In genomic region chr3:139397077-139397865, GRCm38 (mm10) we compare ENCODE assay signal across 10 mouse cellular contexts.
A peak's percentile ranks its signal among the peaks of the same experiment; 100 is the strongest.
DNase-seq lines count a peak whose midpoint lies in the region; ATAC-seq and TF ChIP-seq lines count a peak whose summit lies in the region.
"Had no signal": no experiment of that assay in that cellular context is flagged by ENCODE, and none has a peak within 500 bp of the region (broad histone marks: within the 10 kb centered on the region; RNA-seq: fewer than 3 reads in every experiment).

No protein-coding gene starts in this region.

- 67% methylated on average over 9 of the region's 9 CpGs for WGBS in forebrain, embryonic 14.5 days
- WGBS in forebrain, embryonic 12.5 days = 61% methylated on average over 9 of the region's 9 CpGs
- 30% methylated on average over 9 of the region's 9 CpGs for WGBS in stomach, embryonic 14.5 days
- 40% methylated on average over 9 of the region's 9 CpGs for WGBS in stomach, postnatal 0 days

- DNase-seq in forebrain, embryonic 14.5 days (ENCODE audit: low spot score) = peak; percentile 8
- DNase-seq in layer of hippocampus, adult 18-20 months (ENCODE audit: low spot score in 2 of 2) = peak; percentile 7 to 10
- no peak for DNase-seq in layer of hippocampus, adult 9-10 months (ENCODE audit: low spot score)
- no peak for DNase-seq in stomach, postnatal 0 days (ENCODE audit: low spot score)
- DNase-seq in heart, adult 18-20 months = no peak
- no peak for DNase-seq in c-Kit-positive CD71-positive TER-119-positive erythroid progenitor cells, embryonic 14.5 days (ENCODE audit: low spot score)
- DNase-seq: cerebellum, adult 8-10 months had no signal

- H3K9me3 ChIP-seq in forebrain, embryonic 14.5 days (replicated peaks; ENCODE audit: control insufficient read depth, low read length) = no peaks in the 10 kb centered on the region
- H3K9me3 ChIP-seq in forebrain, embryonic 12.5 days = peaks cover 6% of the 10 kb centered on the region
- H3K9me3 ChIP-seq in stomach, embryonic 14.5 days (ENCODE audit: control insufficient read depth, low read depth, low read length) = no peaks in the 10 kb centered on the region
- H3K9me3 ChIP-seq in stomach, postnatal 0 days (ENCODE audit: control insufficient read depth, low read length) = no peaks in the 10 kb centered on the region
- H3K9me3 ChIP-seq: embryonic facial prominence, embryonic 15.5 days had no signal

- H3K9ac ChIP-seq in forebrain, embryonic 14.5 days (ENCODE audit: low read length) = no peak overlapping the region
- H3K9ac ChIP-seq in forebrain, embryonic 12.5 days = no peak overlapping the region
- H3K9ac ChIP-seq in stomach, embryonic 14.5 days (replicated peaks; ENCODE audit: low read depth, low read length) = no peak overlapping the region
- H3K9ac ChIP-seq in stomach, postnatal 0 days (ENCODE audit: low read length) = no peak overlapping the region
- H3K9ac ChIP-seq: embryonic facial prominence, embryonic 15.5 days had no signal

- no peak overlapping the region for H3K27ac ChIP-seq in forebrain, embryonic 14.5 days (ENCODE audit: low read depth, low read length)
- no peak overlapping the region for H3K27ac ChIP-seq in forebrain, embryonic 12.5 days
- peak overlapping the region; percentile 55; the same call in 1 of the 2 replicates for H3K27ac ChIP-seq in stomach, embryonic 14.5 days (ENCODE audit: low read length)
- no peak overlapping the region for H3K27ac ChIP-seq in stomach, postnatal 0 days (replicated peaks)
- H3K27ac ChIP-seq: embryonic facial prominence, embryonic 15.5 days had no signal

- no peaks in the 10 kb centered on the region for H3K36me3 ChIP-seq in forebrain, embryonic 14.5 days (ENCODE audit: control insufficient read depth, insufficient read depth, low read length)
- H3K36me3 ChIP-seq in forebrain, embryonic 12.5 days (replicated peaks) = no peaks in the 10 kb centered on the region
- H3K36me3 ChIP-seq in stomach, embryonic 14.5 days (ENCODE audit: control insufficient read depth, insufficient read depth, low read length) = no peaks in the 10 kb centered on the region
- H3K36me3 ChIP-seq in stomach, postnatal 0 days (ENCODE audit: control insufficient read depth, insufficient read depth, low read length) = no peaks in the 10 kb centered on the region
- H3K36me3 ChIP-seq: embryonic facial prominence, embryonic 15.5 days had no signal

- no peak overlapping the region for H3K4me2 ChIP-seq in forebrain, embryonic 14.5 days (ENCODE audit: low read length)
- no peak overlapping the region for H3K4me2 ChIP-seq in forebrain, embryonic 12.5 days
- no peak overlapping the region for H3K4me2 ChIP-seq in stomach, embryonic 14.5 days (replicated peaks; ENCODE audit: low read depth, low read length)
- H3K4me2 ChIP-seq in stomach, postnatal 0 days (replicated peaks; ENCODE audit: low read depth) = no peak overlapping the region
- H3K4me2 ChIP-seq: embryonic facial prominence, embryonic 15.5 days had no signal

- H3K4me3 ChIP-seq in forebrain, embryonic 14.5 days (ENCODE audit: low read depth, low read length) = no peak overlapping the region
- no peak overlapping the region for H3K4me3 ChIP-seq in forebrain, embryonic 12.5 days (replicated peaks)
- H3K4me3 ChIP-seq in stomach, embryonic 14.5 days (ENCODE audit: low read depth, low read length) = no peak overlapping the region
- H3K4me3 ChIP-seq in stomach, postnatal 0 days (ENCODE audit: low read depth, low read length) = no peak overlapping the region
- H3K4me3 ChIP-seq: embryonic facial prominence, embryonic 15.5 days had no signal

- H3K27me3 ChIP-seq in forebrain, embryonic 14.5 days (replicated peaks; ENCODE audit: control insufficient read depth, insufficient read depth, low read length) = no peaks in the 10 kb centered on the region
- H3K27me3 ChIP-seq in forebrain, embryonic 12.5 days = no peaks in the 10 kb centered on the region
- no peaks in the 10 kb centered on the region for H3K27me3 ChIP-seq in stomach, embryonic 14.5 days (ENCODE audit: control insufficient read depth, insufficient read depth, low read length)
- H3K27me3 ChIP-seq in stomach, postnatal 0 days (ENCODE audit: control insufficient read depth, insufficient read depth, low read length) = no peaks in the 10 kb centered on the region
- H3K27me3 ChIP-seq: embryonic facial prominence, embryonic 15.5 days had no signal

- TF ChIP-seq CTCF in stomach, postnatal 0 days (IDR thresholded peaks at IDR 0.05; ENCODE audit: low read depth) = no peak

- peak; percentile 42; the same call in 1 of the 2 replicates for ATAC-seq in forebrain, embryonic 14.5 days
- ATAC-seq in forebrain, embryonic 12.5 days (ENCODE audit: low FRiP score) = no peak
- ATAC-seq in stomach, embryonic 14.5 days (ENCODE audit: insufficient number of reproducible peaks, insufficient read depth, low FRiP score, low read depth) = peak; percentile 77; the same call in 1 of the 2 replicates
- ATAC-seq in stomach, postnatal 0 days (ENCODE audit: low FRiP score, low TSS enrichment) = no peak; the same call in 1 of the 2 replicates

- H3K4me1 ChIP-seq in forebrain, embryonic 14.5 days (ENCODE audit: control insufficient read depth, insufficient read depth, low read length) = no peaks in the 10 kb centered on the region
- 0 out of 2 replicates have a peak, but pooled peaks cover 5% of the 10 kb centered on the region for H3K4me1 ChIP-seq in forebrain, embryonic 12.5 days
- H3K4me1 ChIP-seq in stomach, embryonic 14.5 days (ENCODE audit: control insufficient read depth, insufficient read depth, low read length) = 0 out of 2 replicates have a peak, but pooled peaks cover 2% of the 10 kb centered on the region
- H3K4me1 ChIP-seq in stomach, postnatal 0 days (replicated peaks; ENCODE audit: control insufficient read depth, insufficient read depth) = no peaks in the 10 kb centered on the region
- H3K4me1 ChIP-seq: embryonic facial prominence, embryonic 15.5 days had no signal

- TF ChIP-seq EP300 in stomach, postnatal 0 days (optimal IDR thresholded peaks at IDR 0.05) = no peak

Comparison
In these comparisons a context has a peak if more than half of its experiments do, and no peak if none do; other contexts are left out.
1. ATAC-seq: peak in forebrain, embryonic 14.5 days (single experiment) and stomach, embryonic 14.5 days (single experiment); none in forebrain, embryonic 12.5 days (single experiment) and stomach, postnatal 0 days (single experiment).
2. DNase-seq: peak in forebrain, embryonic 14.5 days (single experiment) and layer of hippocampus, adult 18-20 months (2 of 2); none in layer of hippocampus, adult 9-10 months (single experiment), stomach, postnatal 0 days (single experiment), heart, adult 18-20 months (0 of 2) and c-Kit-positive CD71-positive TER-119-positive erythroid progenitor cells, embryonic 14.5 days (single experiment).